Mouse (Mus musculus) layer of hippocampus, adult 9-11 months (tissue): ENCODE data around the gene Bst1.

Experiments used
- DNase-seq: peaks from one replicate; pipeline ENCODE4 v3.0.0; 2022

Gene Bst1

GRCm38 (mm10) chr5:43860670-43861431, 42.2 kb downstream of the Bst1 start:
- no peak for DNase-seq

- no peak for DNase-seq
Measured at GRCm38 (mm10) chr5:43863642-43864041, 45.0 kb downstream of the Bst1 start.

GRCm38 (mm10) chr5:43865316-43865715, 46.6 kb downstream of the Bst1 start:
- no peak for DNase-seq

GRCm38 (mm10) chr5:43868253-43868652, 49.6 kb downstream of the Bst1 start, which contains the start of gene Cd38:
TSS of gene Cd38 (plus strand) at chr5:43868553.
- no peak for DNase-seq

- DNase-seq = peak; percentile 15
Measured at GRCm38 (mm10) chr5:43868711-43869600, 50.3 kb downstream of the Bst1 start.

- DNase-seq = no peak
Measured at GRCm38 (mm10) chr5:43871845-43872244, 53.2 kb downstream of the Bst1 start.

- no peak for DNase-seq
Measured at GRCm38 (mm10) chr5:43872652-43873051, 54.0 kb downstream of the Bst1 start.

GRCm38 (mm10) chr5:43882034-43882433, 63.3 kb downstream of the Bst1 start:
- DNase-seq = no peak

GRCm38 (mm10) chr5:43885060-43885820, 66.6 kb downstream of the Bst1 start:
- DNase-seq = no peak

GRCm38 (mm10) chr5:43892386-43892785, 73.7 kb downstream of the Bst1 start:
- peak; percentile 17 for DNase-seq
